Mouse (Mus musculus) thymus, postnatal 10 days (tissue): ENCODE results near the gene Bbs9.
A peak's percentile ranks its signal among the peaks of the same experiment; 100 is the strongest.

Experiments used
- DNase-seq, 2 experiments: peaks; one replicate each; pipeline ENCODE4 v3.0.0; 2021; ENCODE audit warnings: low spot score in 2 of 2

The Bbs9 gene

GRCm38 (mm10) chr9:22468170-22468898 is 7.2 kb upstream of the Bbs9 start:
- peak in 1 of 2 experiments; percentile 75 for DNase-seq

GRCm38 (mm10) chr9:22468899-22469259 is 6.6 kb upstream of the Bbs9 start:
- peak in 1 of 2 experiments; percentile 9 for DNase-seq

GRCm38 (mm10) chr9:22469643-22470042 is 5.9 kb upstream of the Bbs9 start, which contains the start of gene Rp9:
Rp9 (minus strand) TSS chr9:22469743.
- no peak for DNase-seq

- peak in 1 of 2 experiments; percentile 12 for DNase-seq
Measured at GRCm38 (mm10) chr9:22476265-22476664, 750 bp downstream of the Bbs9 start.

GRCm38 (mm10) chr9:22478946-22479345 is 3.4 kb downstream of the Bbs9 start:
- no peak for DNase-seq

DNA sequence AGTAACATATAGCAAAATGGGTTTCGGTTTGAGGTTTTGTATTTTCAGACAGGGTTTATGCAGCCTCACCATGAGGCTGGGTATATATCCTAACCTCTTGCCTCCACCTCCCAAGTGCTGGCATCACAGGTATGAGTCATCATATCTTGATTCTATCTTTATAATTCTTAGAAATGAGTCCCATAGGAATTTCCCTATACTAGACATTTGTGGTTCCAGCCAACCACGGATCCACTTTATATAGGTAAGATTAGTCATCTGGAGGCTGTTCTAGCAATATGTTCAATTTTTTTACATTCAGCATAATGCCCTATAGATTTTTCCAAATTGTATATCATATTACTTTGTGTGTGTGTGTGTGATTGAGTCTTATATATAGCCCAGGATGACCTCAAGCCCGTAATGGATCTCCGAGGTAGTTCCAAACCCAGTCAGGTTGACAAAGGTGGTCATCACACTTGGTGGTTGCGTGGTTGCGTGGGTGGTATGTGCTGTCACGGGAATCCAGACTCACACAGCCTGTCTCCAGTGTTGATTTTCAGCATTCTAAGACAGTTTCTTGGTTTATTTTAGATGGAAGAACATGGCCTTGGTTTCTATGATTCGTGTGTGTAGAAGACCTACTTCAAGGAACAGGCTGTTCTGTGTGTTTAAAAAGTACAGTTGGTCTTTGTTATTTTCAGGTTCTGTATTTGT is 8.5 kb downstream of the Bbs9 start:
- no peak for DNase-seq

- no peak for DNase-seq
Measured at GRCm38 (mm10) chr9:22484562-22485308, 9.2 kb downstream of the Bbs9 start.

GRCm38 (mm10) chr9:22486211-22486610 is 10.7 kb downstream of the Bbs9 start:
- DNase-seq: no peak

- no peak for DNase-seq
Measured at GRCm38 (mm10) chr9:22488963-22489362, 13.4 kb downstream of the Bbs9 start.

DNA sequence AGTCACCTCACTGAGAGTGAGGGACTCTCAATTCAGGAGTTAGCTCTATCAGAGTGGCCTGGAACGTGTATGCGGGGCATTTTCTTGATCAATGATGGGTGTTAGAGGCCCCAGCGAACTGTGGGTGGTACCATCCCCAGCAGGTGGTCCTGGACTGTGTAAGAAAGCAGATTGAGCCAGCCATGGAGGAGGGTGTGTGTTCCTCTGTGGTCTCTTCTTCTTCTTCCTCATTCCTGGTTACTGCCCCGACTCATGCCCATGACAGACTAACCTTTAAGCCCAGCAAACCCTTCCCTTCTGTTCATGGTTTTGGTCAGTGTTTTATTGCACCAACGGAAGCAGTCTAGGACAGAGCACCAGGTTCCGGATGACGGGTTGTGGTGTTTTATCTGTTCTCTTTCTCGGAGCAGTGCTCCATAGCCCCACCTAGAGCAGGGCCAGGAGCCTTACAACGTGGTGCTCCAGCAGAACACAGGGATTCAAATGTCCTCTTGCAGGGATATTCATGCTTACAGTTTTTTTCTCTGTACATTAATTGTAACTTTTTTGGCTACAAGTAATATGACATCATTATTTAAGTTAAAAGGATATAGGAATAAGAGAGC is 18.8 kb downstream of the Bbs9 start:
- no peak for DNase-seq

DNA sequence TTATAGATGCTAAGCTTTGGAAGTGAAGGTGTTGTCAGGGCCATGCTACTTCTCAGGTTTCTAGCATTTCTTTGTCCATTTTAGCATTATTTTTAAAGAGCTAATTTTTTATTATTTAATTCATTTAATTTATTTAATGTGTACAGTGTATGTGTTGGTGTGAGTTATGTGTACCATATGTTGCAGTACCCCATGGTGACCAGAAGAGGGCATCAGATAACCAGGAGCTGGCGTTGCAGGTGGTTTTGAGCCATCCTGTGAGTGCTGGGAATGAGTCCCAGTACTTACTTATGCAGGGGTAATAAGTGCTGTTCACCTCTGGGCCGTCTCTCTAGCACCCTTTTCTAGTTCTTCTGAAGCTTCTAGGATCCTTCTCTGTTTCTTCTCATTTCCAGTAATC is 19.6 kb downstream of the Bbs9 start:
- no peak for DNase-seq

DNA sequence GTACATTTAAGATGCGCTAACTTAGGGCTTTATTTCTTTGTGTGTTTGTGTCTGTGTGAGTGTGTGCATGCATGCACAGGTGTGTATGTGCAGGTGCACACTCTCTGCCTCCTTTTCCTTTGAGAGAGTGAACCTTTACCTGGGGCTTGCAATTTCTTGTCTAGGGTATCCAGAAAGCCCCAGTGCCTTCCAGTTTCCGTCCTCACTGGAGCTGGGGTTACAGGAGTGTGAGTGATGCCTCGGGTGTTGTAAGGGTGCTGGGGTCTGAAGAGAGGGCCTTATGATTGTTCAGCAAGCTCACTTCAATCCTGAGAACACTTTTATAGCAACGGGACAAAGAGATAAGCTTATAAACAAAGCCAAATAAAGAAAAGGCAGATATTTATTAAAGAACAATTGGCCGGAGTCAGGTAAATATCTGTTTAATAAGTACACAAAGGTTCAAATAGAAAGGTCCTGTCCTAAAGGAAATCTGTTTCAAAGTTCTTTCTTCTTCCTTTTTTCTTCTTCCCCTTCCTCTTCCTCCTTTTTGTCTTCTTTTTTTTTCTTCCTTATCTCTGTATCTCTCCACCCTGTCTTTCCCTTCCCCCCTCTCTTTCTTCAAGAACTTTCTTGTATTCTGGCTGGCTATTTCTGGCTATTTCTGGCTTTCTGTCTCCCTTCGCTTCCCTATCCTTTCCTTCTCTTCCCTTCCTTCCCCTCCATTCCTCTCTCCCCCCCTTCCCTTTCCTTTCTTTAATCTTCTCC is 21.7 kb downstream of the Bbs9 start:
- DNase-seq: no peak

DNA sequence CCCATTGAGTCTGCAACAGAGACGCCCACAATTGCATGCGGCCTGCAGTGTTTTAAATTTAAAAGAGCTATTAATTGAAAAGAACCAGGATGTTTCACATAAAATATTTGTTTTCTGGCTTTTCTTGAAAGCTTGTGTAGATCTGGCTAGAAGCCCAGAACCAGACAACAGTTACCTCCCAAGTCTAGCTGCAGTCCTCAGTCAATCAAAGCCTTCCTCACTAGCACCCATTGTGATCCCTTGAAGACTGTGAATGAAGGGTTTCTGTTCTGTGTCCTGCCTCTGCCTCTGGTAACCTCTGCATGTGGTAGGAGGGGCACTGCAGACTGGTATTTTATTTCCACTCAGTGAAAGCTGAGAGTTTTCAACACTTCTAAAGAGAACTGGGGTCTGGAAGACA is 27.5 kb downstream of the Bbs9 start:
- DNase-seq: no peak

DNA sequence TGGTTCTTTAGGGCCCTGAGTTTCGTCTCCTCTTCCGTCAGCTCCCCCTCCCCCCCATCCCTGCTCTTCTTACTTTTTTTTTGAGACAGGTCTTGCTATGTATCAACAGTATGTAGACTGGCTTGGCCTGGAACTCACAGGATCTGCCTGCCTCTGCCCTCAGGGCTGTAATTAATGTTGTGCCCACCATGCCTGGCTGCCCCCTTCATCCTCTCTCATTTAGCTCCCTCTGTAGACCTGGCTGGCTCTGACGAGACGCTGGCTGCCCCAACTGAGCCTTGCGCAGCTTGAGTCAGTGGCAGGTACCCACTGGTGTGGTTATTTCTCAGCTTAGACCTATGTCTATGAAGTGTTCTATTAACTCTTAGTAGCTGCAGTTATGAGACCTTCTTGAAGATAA is 28.1 kb downstream of the Bbs9 start:
- no peak for DNase-seq

- DNase-seq: no peak
Measured at GRCm38 (mm10) chr9:22505574-22505973, 30.1 kb downstream of the Bbs9 start.

GRCm38 (mm10) chr9:22515076-22515475 is 39.6 kb downstream of the Bbs9 start:
- DNase-seq: no peak

- DNase-seq: peak in 1 of 2 experiments; percentile 43
Measured at GRCm38 (mm10) chr9:22518394-22519041, 43.0 kb downstream of the Bbs9 start.

DNA sequence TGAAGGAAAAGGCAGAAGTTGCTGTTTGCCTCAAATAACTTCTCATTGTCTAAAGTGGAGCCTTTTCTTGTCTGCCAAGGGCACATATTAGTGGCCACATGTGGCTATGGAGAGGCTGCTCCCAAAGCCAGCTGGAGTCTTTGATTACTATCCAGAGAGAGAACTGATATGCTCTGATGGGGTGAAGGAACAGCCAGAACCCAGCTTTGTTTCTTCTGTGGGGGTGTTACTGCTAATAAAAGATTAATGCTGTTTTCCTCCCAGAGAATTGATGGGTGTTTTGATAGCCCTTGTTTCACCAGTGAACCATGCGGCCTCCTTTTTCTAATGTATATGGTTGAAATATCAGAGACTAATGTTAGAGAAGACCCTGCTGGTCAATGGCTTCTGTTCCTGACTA is 47.9 kb downstream of the Bbs9 start:
- no peak for DNase-seq

DNA sequence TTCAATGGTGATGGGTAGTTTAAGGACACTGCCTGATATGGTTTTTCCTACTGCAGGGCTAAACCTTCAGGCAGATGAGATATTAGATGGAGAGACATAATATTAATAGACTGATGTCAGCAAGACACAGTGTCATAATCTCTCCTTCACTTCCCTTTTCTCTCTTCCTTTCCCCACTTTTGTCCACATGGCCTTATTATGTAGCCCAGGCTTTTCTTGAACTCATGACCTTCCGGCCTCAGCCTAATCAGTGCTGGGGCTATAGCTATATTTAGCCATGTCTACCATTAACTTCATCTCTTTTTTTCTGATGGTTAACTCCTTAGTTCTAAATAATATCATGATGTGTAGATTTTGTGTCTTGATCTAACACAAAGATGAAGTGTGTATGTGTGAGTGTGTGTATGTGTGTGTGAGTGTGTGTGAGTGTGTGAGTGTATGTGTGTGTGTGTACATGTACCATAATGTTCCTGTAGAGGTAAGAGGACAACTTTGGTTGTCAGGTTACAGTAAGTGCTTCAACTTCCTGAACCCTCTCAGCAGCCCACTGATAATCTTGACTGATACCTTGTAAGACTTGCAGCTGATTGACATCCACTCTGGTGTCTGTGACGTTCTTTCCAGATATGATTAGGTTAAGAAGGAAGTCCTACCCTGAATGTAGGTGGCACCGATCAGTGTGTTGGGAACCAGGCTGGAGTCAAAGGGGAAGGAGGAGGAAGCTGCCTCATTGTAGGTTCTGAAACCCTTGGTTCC is 55.4 kb downstream of the Bbs9 start:
- DNase-seq: no peak

DNA sequence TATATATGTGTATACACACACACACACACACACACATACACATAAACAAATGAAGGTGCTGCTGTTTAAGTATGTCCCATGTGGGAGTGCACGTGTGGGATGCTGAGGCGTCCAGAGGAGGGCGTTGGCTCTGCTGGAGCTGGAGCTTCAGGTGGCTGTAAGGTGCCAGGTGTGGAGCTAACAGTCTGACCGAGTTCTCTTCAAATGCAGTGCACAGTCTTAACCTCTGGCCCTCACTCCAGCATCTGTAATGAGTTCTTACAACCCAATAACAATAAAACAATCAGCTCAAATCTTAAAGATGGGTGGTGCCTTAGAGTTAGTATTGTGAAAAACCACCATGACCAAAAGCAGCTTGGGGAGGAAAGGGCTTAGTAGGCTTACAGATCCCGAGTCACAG is 56.6 kb downstream of the Bbs9 start:
- DNase-seq: no peak
